Mouse (Mus musculus) duodenum, adult 2 months (tissue): ENCODE data around the gene Tnfrsf26. TPM values are rescaled to one million over a fixed set of nuclear protein-coding genes. Genes with fewer than 3 reads are reported as not detected.

Experiments used
- polyA plus RNA-seq: library from polyadenylated mRNA; depleted of rRNA; stranded (reverse); fragments of >200 nt; gene quantifications from 2 replicates; pipeline ENCODE4 v1.2.3, GENCODE M21; 2012; ENCODE audit warnings: low replicate concordance; rRNA removed

Tnfrsf26 gene
- polyA plus RNA-seq = 0.02 and 0.12 TPM in 2 replicates

DNA sequence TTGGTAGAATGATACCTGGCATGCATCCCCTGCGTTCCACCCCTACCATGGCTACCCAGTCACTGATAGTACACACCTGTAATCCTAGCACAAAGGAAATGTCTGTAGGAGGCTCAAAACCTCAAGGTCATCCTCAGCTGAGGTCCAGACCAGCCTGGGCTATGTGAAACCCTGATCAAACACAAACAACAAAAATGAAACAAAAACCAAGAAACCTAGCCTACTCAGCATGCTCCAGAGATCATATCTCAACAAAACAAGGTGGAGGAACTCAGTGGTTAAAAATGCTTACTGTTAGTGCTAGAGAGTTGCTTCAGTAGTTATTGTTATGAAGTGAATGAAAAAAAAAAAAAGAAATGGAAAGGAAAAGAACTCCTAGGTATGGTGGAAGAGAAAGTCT lies at the start of gene Tnfrsf26:
TSS of gene Tnfrsf26 (minus strand) at position 183 of the 400 bp plus-strand sequence.

GRCm38 (mm10) chr7:143649034-143649768 lies 20.7 kb upstream of the Tnfrsf26 start, which contains the start of gene Tnfrsf22:
Gene Tnfrsf22, minus strand, starts transcription at chr7:143649661.

GRCm38 (mm10) chr7:143599428-143600230 lies 28.9 kb downstream of the Tnfrsf26 start, which contains the start of gene Cars:
Gene Cars, minus strand, starts transcription at chr7:143600090.

Other genes starting within 250 kb of the Tnfrsf26 start
- 14.8 and 17.2 TPM in 2 replicates for gene Cdkn1c, start 167.7 kb downstream of the Tnfrsf26 start, polyA plus RNA-seq
- gene Slc22a18, start 155.0 kb downstream of the Tnfrsf26 start, polyA plus RNA-seq = 275 and 404 TPM in 2 replicates
- 3.8 and 15.4 TPM in 2 replicates for gene Phlda2, start 125.6 kb downstream of the Tnfrsf26 start, polyA plus RNA-seq
- gene Nap1l4, start 79.6 kb downstream of the Tnfrsf26 start, polyA plus RNA-seq = 24.5 and 32.6 TPM in 2 replicates
- gene Cars, start 28.6 kb downstream of the Tnfrsf26 start, polyA plus RNA-seq = 7.9 and 11.8 TPM in 2 replicates
- 0.84 and 0.94 TPM in 2 replicates for gene Tnfrsf22, start 20.9 kb upstream of the Tnfrsf26 start, polyA plus RNA-seq
- 0.85 and 1.8 TPM in 2 replicates for gene Tnfrsf23, start 57.1 kb upstream of the Tnfrsf26 start, polyA plus RNA-seq
- 16.8 and 23.8 TPM in 2 replicates for gene Osbpl5, start 128.3 kb upstream of the Tnfrsf26 start, polyA plus RNA-seq
- gene Mrgprg, start 138.3 kb upstream of the Tnfrsf26 start, polyA plus RNA-seq = not detected in 2 replicates
- 1.3 and 1.4 TPM in 2 replicates for gene Mrgpre, start 155.8 kb upstream of the Tnfrsf26 start, polyA plus RNA-seq
- gene Nadsyn1, start 194.1 kb upstream of the Tnfrsf26 start, polyA plus RNA-seq = 46.5 and 59.1 TPM in 2 replicates
- gene Dhcr7, start 194.4 kb upstream of the Tnfrsf26 start, polyA plus RNA-seq = 80.9 and 106 TPM in 2 replicates
- not detected in 2 replicates for gene Gm498, start 238.1 kb upstream of the Tnfrsf26 start, polyA plus RNA-seq